Mouse (Mus musculus) embryonic stem cell, embryonic (primary cell): ENCODE results near the gene Ppp1r9a.

ENCODE experiments used
- CTCF ChIA-PET, 4 experiments: fragments of 300-600 bp in 2 of 4; fragments of 350-600 bp in 2 of 4; sonication (Branson Sonifier 250); formaldehyde crosslinking; loops; one replicate each; lab custom pipeline; 2022; ENCODE audit warnings: inconsistent platforms in 2 of 4; lab: Charles Lee
- POLR2A ChIA-PET, 4 experiments: fragments of 300-600 bp in 2 of 4; fragments of 350-600 bp in 2 of 4; sonication (Branson Sonifier 250); formaldehyde crosslinking; loops; one replicate each; lab custom pipeline; 2022; ENCODE audit warnings: antibody characterized with exemption in 4 of 4, inconsistent platforms in 1 of 4; lab: Charles Lee

Ppp1r9a gene

DNA sequence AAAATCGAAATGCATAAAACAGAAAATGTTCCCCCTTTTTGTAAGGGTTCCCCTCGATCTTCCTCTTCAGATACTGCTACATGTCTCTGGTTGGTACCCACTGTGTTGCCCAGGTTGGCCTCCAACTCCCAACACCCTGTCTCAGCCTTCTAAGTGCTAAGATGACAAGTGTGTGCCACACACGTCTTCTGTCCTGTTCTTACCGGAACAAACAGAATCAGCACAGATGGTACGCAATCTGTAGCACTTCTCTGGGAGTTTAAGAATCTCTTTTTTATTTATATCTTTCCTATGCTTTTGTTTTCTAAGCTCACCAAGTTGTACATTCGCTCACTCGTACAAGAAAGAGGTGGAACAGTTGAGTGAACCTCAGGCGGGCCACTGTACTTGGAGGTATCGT is 37.9 kb downstream of the Ppp1r9a start:
- CTCF ChIA-PET: no interaction called here
- POLR2A ChIA-PET: no interaction called here

- POLR2A ChIA-PET: no interaction called here
- CTCF ChIA-PET: no interaction called here
Observed at GRCm38 (mm10) chr6:4943821-4944220, 41.1 kb downstream of the Ppp1r9a start.

- ChIA-PET CTCF (no interaction called here), POLR2A (no interaction called here)
Observed at GRCm38 (mm10) chr6:4948056-4948455, 45.3 kb downstream of the Ppp1r9a start.

DNA sequence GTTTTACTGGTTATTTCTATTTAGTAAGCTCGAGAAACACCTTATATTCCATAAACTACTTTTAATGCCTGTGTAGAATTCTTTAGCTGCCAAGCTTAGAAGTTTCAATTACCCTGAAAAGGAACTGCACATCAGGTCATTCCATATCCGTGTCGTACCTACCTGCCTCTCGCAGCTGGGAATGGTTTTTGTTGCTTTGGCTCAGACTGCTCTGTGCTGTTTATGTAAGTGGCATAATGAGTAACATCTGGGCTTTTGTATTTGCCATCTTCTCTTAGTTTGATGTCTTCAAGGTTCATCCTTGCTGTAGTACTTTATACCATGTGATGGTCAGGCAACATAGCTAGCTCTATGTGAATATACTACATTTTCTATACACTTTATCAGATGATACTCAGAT is 47.0 kb downstream of the Ppp1r9a start:
- ChIA-PET POLR2A (interaction anchor here in 2 of 4 experiments (0.9 to 1.1 kb wide), 2 partner anchors 202 to 306 kb away, joined by 3 to 7 read pairs; partner anchors contain the start of gene Pon3 (in 1 of the 2)), CTCF (no interaction called here)

DNA sequence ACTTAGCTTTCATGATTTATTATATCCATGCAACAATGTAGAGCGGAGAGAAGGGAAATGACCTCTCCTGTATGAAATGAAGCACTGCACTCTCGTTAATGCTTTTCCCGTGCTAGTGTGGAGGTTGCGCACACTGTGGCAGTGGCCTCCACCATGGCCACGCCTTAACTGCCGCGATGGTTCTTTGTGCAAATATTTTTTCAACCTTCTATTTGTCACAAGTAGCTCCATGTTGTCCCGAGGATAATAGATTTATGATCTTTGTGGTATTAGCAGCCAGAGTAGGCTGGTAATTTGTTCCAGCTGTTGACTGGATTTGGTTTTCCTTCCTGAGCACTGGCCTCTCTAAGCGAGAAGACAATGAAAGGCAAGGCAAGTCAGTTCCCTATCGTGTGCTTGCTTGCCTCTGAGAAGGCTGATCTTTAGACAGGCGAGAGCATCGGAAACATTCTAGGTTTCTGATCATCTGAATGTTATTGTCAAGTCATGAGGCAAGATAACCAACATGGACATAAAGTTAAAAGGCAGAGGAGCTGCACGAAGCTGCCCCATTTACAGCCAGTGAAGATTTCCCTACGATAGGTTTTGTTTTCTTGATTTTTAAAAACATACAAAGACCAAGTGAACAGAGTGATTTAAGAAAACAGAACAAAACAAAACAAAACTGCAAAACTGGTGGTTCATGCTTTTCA is 50.5 kb downstream of the Ppp1r9a start:
- ChIA-PET POLR2A (interaction anchor here in 2 of 4 experiments (0.7 to 1.8 kb wide), 6 partner anchors 9 to 45 kb away, joined by 3 to 6 read pairs (median 3); no protein-coding TSS in a partner anchor), CTCF (no interaction called here)

DNA sequence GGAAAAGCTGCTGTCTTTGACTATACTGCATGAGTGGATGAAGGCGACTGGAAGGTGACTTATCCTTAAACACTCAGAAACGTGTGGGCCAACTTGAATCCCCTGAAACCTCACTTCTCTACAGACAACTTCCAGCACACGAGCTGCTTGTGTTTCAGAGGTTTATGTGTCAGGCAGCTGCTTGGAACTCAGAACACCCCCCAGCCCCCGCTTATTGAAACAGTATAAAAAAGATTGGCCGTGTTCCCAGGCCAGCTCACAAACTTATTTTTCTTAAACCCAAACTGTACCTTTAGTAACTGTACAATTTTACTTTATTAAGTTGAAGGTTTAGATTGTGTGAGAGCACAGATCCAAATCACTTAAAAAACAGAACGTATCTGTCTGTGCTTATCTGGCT is 53.9 kb downstream of the Ppp1r9a start:
- POLR2A ChIA-PET: no interaction called here
- CTCF ChIA-PET: no interaction called here

GRCm38 (mm10) chr6:4962197-4962596 is 59.5 kb downstream of the Ppp1r9a start:
- ChIA-PET CTCF (interaction anchor here in 1 of 4 experiments (0.5 kb wide), 1 partner anchor 14 kb away, joined by 10 read pairs; no protein-coding TSS in a partner anchor), POLR2A (interaction anchor here in 2 of 4 experiments (0.6 to 1.6 kb wide), 3 partner anchors 10 to 70 kb away, joined by 3 read pairs; no protein-coding TSS in a partner anchor)

- ChIA-PET POLR2A (interaction anchor here in 3 of 4 experiments (0.6 to 1.9 kb wide), 6 partner anchors 10 to 351 kb away, joined by 3 to 7 read pairs (median 4); no protein-coding TSS in a partner anchor), CTCF (no interaction called here)
Observed at GRCm38 (mm10) chr6:4963049-4963448, 60.3 kb downstream of the Ppp1r9a start.

DNA sequence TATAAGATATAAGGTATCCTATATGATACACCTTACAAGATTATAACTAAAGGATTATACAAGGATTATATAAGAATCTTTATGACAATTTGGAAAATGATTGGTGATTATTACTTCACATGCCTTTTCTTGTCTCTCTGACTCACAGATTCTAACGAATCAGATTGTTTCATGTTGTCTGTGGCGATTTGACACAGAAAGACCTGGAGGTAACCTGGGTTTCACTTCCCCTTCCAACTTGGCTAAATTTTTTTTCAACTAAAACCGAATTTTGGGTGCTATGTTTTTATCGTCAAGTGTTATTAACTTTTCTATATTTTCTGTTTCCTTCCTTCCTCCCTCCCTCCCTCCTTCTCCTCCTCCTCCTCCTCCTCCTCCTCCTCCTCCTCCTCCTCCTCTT is 64.5 kb downstream of the Ppp1r9a start:
- ChIA-PET CTCF (no interaction called here), POLR2A (no interaction called here)

DNA sequence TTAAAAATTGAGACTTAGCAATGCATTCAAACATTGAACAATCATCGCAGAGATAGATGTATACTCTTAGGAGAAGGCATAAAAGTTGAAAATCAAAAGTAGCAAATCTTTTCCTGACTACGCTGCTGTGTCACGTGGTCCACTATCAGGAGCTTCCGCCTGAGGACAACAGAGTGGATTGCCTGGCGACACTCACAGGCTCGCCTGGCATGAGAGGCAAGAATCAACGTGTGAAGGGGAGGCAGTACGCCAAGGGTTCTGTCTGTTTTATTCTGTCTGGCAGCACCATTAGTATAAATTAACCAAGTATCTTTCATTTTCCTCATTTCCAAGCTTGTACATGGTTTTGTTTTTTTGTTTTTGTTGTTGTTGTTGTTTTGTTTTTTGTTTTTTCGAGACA is 68.5 kb downstream of the Ppp1r9a start:
- ChIA-PET CTCF (no interaction called here), POLR2A (interaction anchor here in 2 of 4 experiments (1.1 kb wide), 3 partner anchors 9 to 18 kb away, joined by 3 to 4 read pairs (median 3); no protein-coding TSS in a partner anchor)

DNA sequence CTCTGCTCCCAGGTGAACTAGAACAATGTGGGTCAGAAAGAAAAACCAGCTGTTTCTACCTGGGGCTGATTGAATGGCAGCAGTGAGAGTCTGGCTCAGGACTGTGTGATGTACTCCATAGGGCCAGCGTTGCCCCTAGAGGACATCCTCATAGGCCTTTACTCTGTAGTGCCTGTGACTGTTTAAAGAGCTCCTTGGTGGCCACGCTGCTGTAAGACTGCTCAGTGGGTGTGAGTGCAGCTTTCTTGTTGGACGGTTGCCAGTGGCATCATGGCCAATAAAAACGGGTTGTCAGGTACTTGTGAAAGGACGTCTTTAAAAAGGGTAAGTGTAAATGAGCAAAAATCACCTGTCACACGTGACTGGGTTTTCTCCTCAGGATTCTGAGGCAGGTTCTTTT is 70.1 kb downstream of the Ppp1r9a start:
- CTCF ChIA-PET: no interaction called here
- POLR2A ChIA-PET: interaction anchor here in 2 of 4 experiments (0.6 to 1.3 kb wide), 4 partner anchors 10 to 80 kb away, joined by 3 to 4 read pairs (median 3); no protein-coding TSS in a partner anchor

GRCm38 (mm10) chr6:4973337-4973736 is 70.6 kb downstream of the Ppp1r9a start:
- POLR2A ChIA-PET: interaction anchor here in 2 of 4 experiments (0.6 to 1.3 kb wide), 3 partner anchors 46 to 81 kb away, joined by 3 to 4 read pairs (median 3); no protein-coding TSS in a partner anchor
- CTCF ChIA-PET: no interaction called here

GRCm38 (mm10) chr6:4977515-4977914 is 74.8 kb downstream of the Ppp1r9a start:
- CTCF ChIA-PET: interaction anchor here in 1 of 4 experiments (0.6 kb wide), 1 partner anchor 31 kb away, joined by 3 read pairs; no protein-coding TSS in a partner anchor

DNA sequence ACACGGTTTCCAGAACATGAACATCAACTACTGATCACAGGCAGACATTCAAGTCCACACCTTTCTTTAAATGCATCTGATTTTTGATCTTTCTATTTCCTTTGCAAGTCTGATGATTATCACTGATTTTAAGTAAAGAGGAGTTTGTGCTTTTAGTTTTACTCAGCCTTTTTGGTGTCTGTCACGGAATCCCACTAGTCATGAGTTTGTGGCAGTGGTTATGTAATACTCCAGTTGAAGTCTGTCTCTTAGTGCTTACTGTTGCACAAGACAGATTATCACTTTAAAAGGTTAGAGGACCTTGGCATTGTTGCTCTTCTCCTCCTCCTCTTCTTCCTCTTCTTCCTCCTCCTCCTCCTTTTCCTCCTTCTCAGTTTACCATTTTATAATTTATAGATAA is 75.5 kb downstream of the Ppp1r9a start:
- POLR2A ChIA-PET: interaction anchor here in 2 of 4 experiments (0.7 to 1.2 kb wide), 4 partner anchors 14 to 83 kb away, joined by 3 read pairs; no protein-coding TSS in a partner anchor

More at GRCm38 (mm10) chr6:4977515-4977914, 74.8 kb downstream of the Ppp1r9a start:
- POLR2A ChIA-PET: interaction anchor here in 3 of 4 experiments (0.5 to 1.2 kb wide), 10 partner anchors 9 to 1549 kb away, joined by 3 to 6 read pairs (median 3); no protein-coding TSS in a partner anchor

DNA sequence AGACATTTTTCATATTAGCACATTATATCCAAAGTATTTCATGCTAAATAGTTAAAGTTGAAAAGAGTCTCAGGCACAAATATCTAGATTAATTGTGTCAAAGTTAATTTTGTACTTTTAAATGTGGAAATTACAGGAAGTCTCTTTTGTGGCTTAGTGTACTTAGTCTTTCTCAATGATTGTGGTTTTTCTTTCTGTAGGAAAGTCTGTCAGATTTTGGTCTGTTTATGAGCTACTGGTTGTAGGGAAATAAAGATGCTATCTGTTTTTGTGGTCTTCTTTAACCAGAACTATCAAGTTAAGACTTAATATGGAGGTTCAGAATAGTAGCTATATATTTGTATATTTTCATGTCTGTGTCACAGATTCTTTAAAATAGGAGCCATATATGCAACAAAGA is 76.2 kb downstream of the Ppp1r9a start:
- ChIA-PET CTCF (interaction anchor here in 1 of 4 experiments (0.6 kb wide), 1 partner anchor 407 kb away, joined by 3 read pairs; no protein-coding TSS in a partner anchor), POLR2A (interaction anchor here in 1 of 4 experiments (0.7 to 1.8 kb wide), 6 partner anchors 8 to 83 kb away, joined by 3 to 8 read pairs (median 4); no protein-coding TSS in a partner anchor)

More for the DNA sequence above, 75.5 kb downstream of the Ppp1r9a start:
- CTCF ChIA-PET: no interaction called here

- ChIA-PET CTCF (interaction anchor here in 3 of 4 experiments (0.5 to 0.8 kb wide), 4 partner anchors 26 to 130 kb away, joined by 3 to 4 read pairs (median 4); no protein-coding TSS in a partner anchor), POLR2A (interaction anchor here (0.6 to 2.3 kb wide), 17 partner anchors 9 to 318 kb away, joined by 3 to 12 read pairs (median 4); no protein-coding TSS in a partner anchor)
Observed at GRCm38 (mm10) chr6:4980113-4980512, 77.4 kb downstream of the Ppp1r9a start.

DNA sequence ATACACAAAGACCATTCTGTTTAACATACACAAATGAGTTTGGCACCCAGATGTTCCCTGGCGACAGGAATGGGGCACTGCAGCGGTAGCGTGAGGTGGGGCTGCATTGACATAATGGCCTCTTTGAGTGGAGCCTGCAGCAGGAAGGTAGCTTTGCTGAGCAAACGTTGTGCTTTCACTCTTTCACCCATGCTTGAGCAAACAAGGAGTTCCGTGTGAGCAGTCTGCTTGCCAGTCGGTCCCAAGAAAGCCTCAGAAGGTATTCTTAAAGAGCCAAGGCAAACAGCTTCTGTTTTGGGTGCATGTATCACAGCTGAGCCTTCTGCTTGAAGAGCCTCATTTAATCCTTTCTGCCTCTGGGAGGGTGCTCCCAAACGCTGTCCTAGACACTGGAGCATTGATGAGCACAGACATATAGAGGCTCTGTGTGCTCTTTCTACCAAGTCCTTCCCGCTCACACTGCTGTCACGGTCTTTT is 80.0 kb downstream of the Ppp1r9a start:
- ChIA-PET CTCF (interaction anchor here in 2 of 4 experiments (0.6 to 1.7 kb wide), 5 partner anchors 55 to 437 kb away, joined by 3 to 5 read pairs (median 3); partner anchors contain the start of gene Asb4 (in 1 of the 2)), POLR2A (interaction anchor here in 2 of 4 experiments (0.5 to 2.7 kb wide), 8 partner anchors 10 to 1148 kb away, joined by 3 to 7 read pairs (median 4); no protein-coding TSS in a partner anchor)

DNA sequence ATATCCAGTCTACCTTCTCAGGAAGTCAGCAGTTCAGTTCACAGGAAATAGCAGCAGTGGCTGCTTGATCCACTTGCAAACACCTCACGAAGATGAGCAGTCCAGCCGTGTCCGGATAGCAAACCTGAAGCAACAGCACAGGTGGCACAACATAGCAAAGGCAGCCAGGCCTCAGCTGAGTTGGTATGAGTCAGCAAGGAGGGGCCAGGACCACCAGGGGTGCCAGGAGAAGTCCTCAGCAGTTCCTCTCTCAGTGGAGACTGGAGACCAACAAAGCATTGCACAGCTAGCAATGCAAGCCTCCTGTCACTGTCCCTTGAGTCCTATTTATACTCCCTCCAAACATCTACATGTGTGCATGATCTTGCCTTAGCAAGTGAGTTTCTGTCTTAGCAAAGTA is 83.0 kb downstream of the Ppp1r9a start:
- POLR2A ChIA-PET: interaction anchor here in 1 of 4 experiments (1.0 to 1.4 kb wide), 3 partner anchors 30 to 93 kb away, joined by 3 to 4 read pairs (median 3); no protein-coding TSS in a partner anchor
- CTCF ChIA-PET: interaction anchor here in 1 of 4 experiments (1.2 kb wide), 1 partner anchor 33 kb away, joined by 3 read pairs; no protein-coding TSS in a partner anchor

- ChIA-PET CTCF (no interaction called here), POLR2A (interaction anchor here in 1 of 4 experiments (1.6 kb wide), 1 partner anchor 32 kb away, joined by 5 read pairs; no protein-coding TSS in a partner anchor)
Observed at GRCm38 (mm10) chr6:4987084-4987483, 84.4 kb downstream of the Ppp1r9a start.
